Mouse (Mus musculus) spleen, postnatal 36 days (tissue): ENCODE results near the gene Cfap65.

ENCODE experiments used
- DNase-seq, 2 experiments: peaks; one replicate each; pipeline ENCODE4 v3.0.0; 2022; ENCODE audit warnings: low spot score in 2 of 2, mixed read lengths in 1 of 2

The Cfap65 gene

GRCm38 (mm10) chr1:74936221-74936830 lies 927 bp upstream of the Cfap65 start:
- DNase-seq = no peak

- DNase-seq = no peak
Measured at GRCm38 (mm10) chr1:74927621-74928296, 7.6 kb downstream of the Cfap65 start.

- DNase-seq = no peak
Measured at GRCm38 (mm10) chr1:74926721-74927120, 8.7 kb downstream of the Cfap65 start.

GRCm38 (mm10) chr1:74924464-74924863 lies 10.9 kb downstream of the Cfap65 start:
- no peak for DNase-seq

- no peak for DNase-seq
Measured at GRCm38 (mm10) chr1:74915706-74916105, 19.7 kb downstream of the Cfap65 start.

GRCm38 (mm10) chr1:74902191-74902590 lies 33.2 kb downstream of the Cfap65 start:
- no peak for DNase-seq

- DNase-seq = no peak
Measured at GRCm38 (mm10) chr1:74901686-74902085, 33.7 kb downstream of the Cfap65 start.

GRCm38 (mm10) chr1:74900341-74901285 lies 34.8 kb downstream of the Cfap65 start:
- DNase-seq = no peak

- DNase-seq = no peak
Measured at GRCm38 (mm10) chr1:74898656-74899431, 36.6 kb downstream of the Cfap65 start.

GRCm38 (mm10) chr1:74897976-74898375 lies 37.4 kb downstream of the Cfap65 start:
- DNase-seq = no peak

- peak in 1 of 2 experiments; percentile 12 for DNase-seq
Measured at GRCm38 (mm10) chr1:74894966-74895365, 40.4 kb downstream of the Cfap65 start.

- DNase-seq = no peak
Measured at GRCm38 (mm10) chr1:74893134-74893855, 42.1 kb downstream of the Cfap65 start, which contains the start of gene Cryba2. TSS of gene Cryba2 (minus strand) at chr1:74893143.

- no peak for DNase-seq
Measured at GRCm38 (mm10) chr1:74892351-74893133, 42.9 kb downstream of the Cfap65 start.

GRCm38 (mm10) chr1:74891513-74891912 lies 43.9 kb downstream of the Cfap65 start:
- DNase-seq = no peak

- no peak for DNase-seq
Measured at GRCm38 (mm10) chr1:74885369-74886042, 49.9 kb downstream of the Cfap65 start, which contains the start of gene Fev. TSS of gene Fev (minus strand) at chr1:74885419.

GRCm38 (mm10) chr1:74884196-74885141 lies 50.9 kb downstream of the Cfap65 start:
- DNase-seq = no peak

GRCm38 (mm10) chr1:74883441-74883840 lies 52.0 kb downstream of the Cfap65 start:
- DNase-seq = no peak

GRCm38 (mm10) chr1:74882828-74883227 lies 52.6 kb downstream of the Cfap65 start:
- DNase-seq = no peak
